Mouse (Mus musculus) olfactory bulb, adult 2 months (tissue): ENCODE data around the gene Robo4. TPM values are rescaled to one million over a fixed set of nuclear protein-coding genes. Genes with fewer than 3 reads are reported as not detected.

Source experiments
- H3K27ac ChIP-seq: fragments of 200-500 bp; 2 replicates; pipeline ENCODE4 v1.5.1; 2012; ENCODE audit warnings: low read depth, low read length; ENCODE audit not compliant: insufficient read depth
- H3K4me1 ChIP-seq: fragments of 200-500 bp; 2 replicates; pipeline ENCODE4 v1.6.1; 2012; ENCODE audit warnings: low read length; ENCODE audit not compliant: control insufficient read depth, insufficient read depth
- H3K4me3 ChIP-seq: fragments of 200-500 bp; 2 replicates; pipeline ENCODE4 v1.5.1; 2012; ENCODE audit warnings: mild to moderate bottlenecking, low read depth, low read length, moderate library complexity; ENCODE audit not compliant: insufficient read depth
- CTCF ChIP-seq: fragments of 200-500 bp; IDR thresholded peaks from 2 replicates; pipeline ENCODE4 v1.5.1; 2012; ENCODE audit warnings: low read depth, mild to moderate bottlenecking, low read length, moderate library complexity; ENCODE audit not compliant: insufficient read depth
- POLR2A ChIP-seq: fragments of 200-500 bp; IDR thresholded peaks from 2 replicates; pipeline ENCODE4 v1.6.1; 2012; ENCODE audit warnings: mild to moderate bottlenecking, low read depth, low read length, moderate library complexity; ENCODE audit not compliant: insufficient read depth
- WGBS: fragments of 180-500 bp; shearing (Covaris S2); methylation state at CpG from one replicate; pipeline ENCODE4 v1.1.7; 2018; 5-methylcytosine and 5-hydroxymethylcytosine counted together
- polyA plus RNA-seq: library from polyadenylated mRNA; stranded (reverse); fragments of >200 nt; gene quantifications from 2 replicates; pipeline ENCODE4 v1.2.4, GENCODE M21; 2012; ENCODE audit warnings: low replicate concordance; ENCODE audit not compliant: missing spikeins, insufficient read depth, insufficient read length

The Robo4 gene
- polyA plus RNA-seq, 1 experiment: not detected

DNA sequence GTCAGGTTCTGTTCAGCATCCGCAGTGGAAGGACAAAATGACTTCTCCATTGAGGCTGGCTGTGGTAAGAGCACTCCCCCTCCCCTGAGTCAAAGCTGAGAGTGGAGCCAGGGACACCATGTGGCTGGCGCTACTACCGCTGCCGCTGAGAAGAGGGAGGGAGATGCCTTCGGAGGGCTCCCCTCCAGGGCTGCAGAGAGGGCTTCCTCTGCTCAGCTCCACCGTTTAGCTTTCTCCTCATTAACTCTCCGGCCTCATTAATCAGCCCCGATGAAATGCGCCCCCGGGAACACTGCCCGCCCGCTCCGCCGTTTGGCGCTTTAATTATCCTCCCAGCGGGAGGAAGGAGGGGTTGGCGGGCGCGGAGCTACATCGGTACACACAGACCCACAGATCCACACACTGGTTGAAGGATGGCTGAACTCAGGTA, 54.8 kb downstream of the Robo4 start:
- Histone ChIP-seq H3K4me1 (peaks cover 20% of the 10 kb centered on the region), H3K4me3 (peak overlapping the region; percentile 46), H3K27ac (0 out of 2 replicates have a peak overlapping the region, but pooled peaks have one; percentile 7)
- under 1% methylated on average over 20 of the region's 20 CpGs for WGBS
- TF ChIP-seq CTCF (no peak), POLR2A (no peak)

DNA sequence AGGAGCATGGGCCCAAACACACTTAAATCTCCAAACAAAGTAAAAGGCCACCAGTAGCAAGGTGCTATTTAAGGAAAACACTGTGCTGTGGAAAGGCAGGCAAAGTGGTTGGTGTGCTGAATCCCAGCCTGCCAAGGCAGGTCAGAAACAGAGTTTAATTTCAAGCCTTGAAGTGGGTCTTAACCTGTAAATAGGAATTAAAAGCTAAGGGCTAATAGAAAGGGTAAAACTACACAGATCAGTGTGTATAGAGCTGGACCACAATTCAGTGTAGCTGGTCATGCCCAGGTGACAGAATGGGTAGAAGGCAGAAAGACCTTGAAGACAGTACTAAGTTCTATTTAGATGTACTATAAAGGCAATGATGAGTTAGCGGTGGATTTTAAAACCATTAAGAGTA, 55.5 kb downstream of the Robo4 start:
- Histone ChIP-seq H3K27ac (0 out of 2 replicates have a peak overlapping the region, but pooled peaks have one; percentile 7), H3K4me1 (peaks cover 20% of the 10 kb centered on the region), H3K4me3 (no peak overlapping the region)
- WGBS: 72% methylated on average over 1 of the region's 1 CpGs
- no peak for TF ChIP-seq CTCF
- no peak for TF ChIP-seq POLR2A

DNA sequence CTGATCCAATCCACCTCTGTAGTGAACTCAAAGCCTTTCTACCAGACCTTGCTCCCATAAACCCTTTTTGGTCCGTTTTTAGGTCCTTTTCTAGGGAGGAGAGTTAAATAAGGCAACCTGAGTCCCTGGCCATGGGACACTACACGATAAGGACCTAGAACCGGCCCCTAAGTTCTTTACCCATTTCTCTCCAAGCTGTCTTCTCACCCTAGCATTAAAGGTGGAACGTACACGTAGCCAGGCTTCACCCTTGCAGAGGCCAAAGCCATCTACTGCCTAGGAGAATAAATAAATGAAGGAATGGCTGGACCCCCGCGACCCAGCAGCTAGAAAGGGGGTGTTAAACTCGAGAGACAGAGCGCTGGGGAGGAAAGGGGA, 58.0 kb downstream of the Robo4 start:
- TF ChIP-seq POLR2A (no peak), CTCF (no peak)
- 19% methylated on average over 9 of the region's 9 CpGs for WGBS

DNA sequence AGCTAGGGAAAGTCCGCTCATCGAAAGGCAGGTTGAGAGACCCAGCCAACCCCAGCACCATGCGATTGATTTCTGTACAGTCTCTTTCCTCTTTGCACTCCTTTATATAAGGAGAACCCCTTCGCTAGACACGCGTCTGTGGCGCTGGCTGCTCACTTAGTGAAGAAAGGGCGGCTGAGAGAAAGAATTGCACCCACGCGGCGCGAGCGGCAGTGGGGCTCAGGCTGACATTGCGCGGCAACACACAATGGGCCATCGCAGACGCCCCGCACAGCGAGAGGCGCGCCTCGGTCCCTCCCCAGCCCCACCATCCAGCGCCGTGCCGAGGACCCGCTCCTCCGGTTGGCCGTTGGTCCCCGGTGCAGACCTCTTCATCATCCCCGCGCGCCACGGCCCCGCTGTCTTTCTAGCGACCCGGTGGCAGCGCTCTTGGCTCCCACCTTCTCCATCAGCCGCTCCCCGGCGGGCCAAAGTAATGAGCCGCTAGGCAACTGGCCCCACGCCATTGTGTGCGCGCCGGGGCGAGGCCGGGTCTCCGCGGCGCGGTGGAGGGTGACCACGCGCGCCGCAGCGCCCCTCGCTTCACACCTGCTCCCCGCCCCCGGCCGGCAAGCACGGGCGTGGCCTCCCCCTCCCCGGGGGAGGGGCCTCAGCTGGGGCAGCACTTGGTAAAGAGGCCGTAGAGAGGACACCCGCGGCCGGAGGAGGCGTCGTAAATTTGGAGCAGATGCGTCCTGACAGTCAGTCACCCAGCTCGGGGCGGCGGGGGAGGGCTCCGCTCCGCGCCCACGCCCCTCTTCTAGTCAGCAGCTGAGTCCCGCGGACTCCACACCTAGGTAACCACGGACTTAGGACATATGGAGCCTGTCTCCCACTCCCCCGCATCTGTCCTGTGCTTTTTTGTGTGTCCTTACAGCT, 58.6 kb downstream of the Robo4 start:
- H3K27ac ChIP-seq: peak overlapping the region; percentile 79
- H3K4me3 ChIP-seq: peak overlapping the region; percentile 65
- peaks cover 18% of the 10 kb centered on the region for H3K4me1 ChIP-seq
- peak; percentile 39; the same call in 1 of the 2 replicates for TF ChIP-seq POLR2A
- TF ChIP-seq CTCF: no peak
- under 1% methylated on average over 81 of the region's 81 CpGs for WGBS

More for the DNA sequence above, 58.0 kb downstream of the Robo4 start:
- Histone ChIP-seq H3K4me1 (peaks cover 18% of the 10 kb centered on the region), H3K27ac (peak overlapping the region; percentile 79), H3K4me3 (peak overlapping the region; percentile 65)

DNA sequence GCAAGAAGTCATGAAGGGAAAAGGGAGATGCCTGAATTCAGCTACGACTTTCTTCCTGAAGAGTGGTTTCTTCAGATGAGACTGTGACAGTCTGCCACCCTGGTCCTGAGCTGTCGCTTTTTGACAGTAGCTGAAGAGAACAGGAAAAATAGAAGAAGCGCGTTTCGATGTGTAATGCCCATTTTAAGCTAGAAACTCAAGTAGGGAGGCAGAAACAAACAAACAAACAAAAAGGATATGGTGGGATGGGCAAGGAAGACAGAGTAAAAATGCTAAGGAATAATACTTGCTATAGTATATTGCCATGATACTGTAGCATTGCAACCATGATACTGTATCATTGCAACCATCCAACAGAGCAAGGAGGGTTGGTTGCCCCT, 59.3 kb downstream of the Robo4 start:
- 18% methylated on average over 5 of the region's 5 CpGs for WGBS
- no peak overlapping the region for H3K27ac ChIP-seq
- TF ChIP-seq POLR2A (no peak), CTCF (no peak)
- H3K4me3 ChIP-seq: peak overlapping the region; percentile 65; the same call in 1 of the 2 replicates
- H3K4me1 ChIP-seq: peaks cover 18% of the 10 kb centered on the region

DNA sequence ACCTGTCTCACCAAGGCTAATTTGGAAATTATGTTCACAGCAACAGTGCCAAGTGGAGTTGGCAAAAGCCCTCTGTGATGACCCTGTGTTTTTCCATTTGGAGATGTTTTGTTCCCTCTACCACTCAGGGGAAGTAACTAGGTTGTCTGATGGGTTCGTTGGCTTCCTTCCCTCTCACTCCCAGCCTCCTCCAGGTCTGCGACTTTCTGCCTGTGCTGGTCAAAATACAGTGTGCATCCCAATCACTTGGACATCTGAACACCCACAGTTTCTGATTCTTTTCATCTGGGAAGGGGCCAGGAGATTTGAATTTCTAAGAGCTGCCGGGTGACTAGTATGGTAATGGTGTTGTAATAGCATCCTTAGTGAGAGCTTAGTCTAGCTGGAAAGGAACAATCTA, 59.9 kb downstream of the Robo4 start:
- WGBS: 49% methylated on average over 3 of the region's 3 CpGs
- no peak for TF ChIP-seq POLR2A
- TF ChIP-seq CTCF: no peak
- H3K27ac ChIP-seq: no peak overlapping the region

DNA sequence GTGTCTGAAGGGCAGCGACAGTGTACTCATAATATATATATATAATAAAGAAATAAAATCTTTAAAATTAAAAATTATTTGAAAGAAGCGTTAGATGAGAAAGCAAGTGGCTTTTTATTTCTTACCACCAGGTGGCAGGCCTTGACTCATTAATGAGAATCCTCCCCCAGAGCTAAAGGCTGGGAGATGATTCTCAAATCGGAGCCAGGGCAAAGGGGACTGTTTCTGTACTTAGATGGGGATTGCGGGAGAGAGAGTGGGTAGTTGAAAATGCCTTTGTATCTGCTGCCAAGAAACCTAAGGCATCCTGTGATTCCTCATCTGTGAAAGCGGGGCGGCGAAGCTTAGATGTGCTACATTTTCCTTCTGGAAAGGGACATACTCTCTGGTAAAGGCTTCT, 61.1 kb downstream of the Robo4 start:
- 11% methylated on average over 7 of the region's 7 CpGs for WGBS
- peaks cover 9% of the 10 kb centered on the region for H3K4me1 ChIP-seq
- H3K4me3 ChIP-seq: no peak overlapping the region
- no peak for TF ChIP-seq POLR2A
- no peak overlapping the region for H3K27ac ChIP-seq

More for the DNA sequence above, 59.9 kb downstream of the Robo4 start:
- Histone ChIP-seq H3K4me3 (no peak overlapping the region), H3K4me1 (peaks cover 15% of the 10 kb centered on the region)

Other genes starting within 250 kb of the Robo4 start
- gene Tmem218, start 193.7 kb upstream of the Robo4 start, polyA plus RNA-seq: not detected in 2 replicates
- gene Slc37a2, start 146.2 kb upstream of the Robo4 start, polyA plus RNA-seq: not detected in 2 replicates
- not detected in 2 replicates for gene Ccdc15, start 53.5 kb upstream of the Robo4 start, polyA plus RNA-seq
- not detected in 2 replicates for gene Hepacam, start 34.5 kb upstream of the Robo4 start, polyA plus RNA-seq
- gene Robo3, start 31.3 kb downstream of the Robo4 start, polyA plus RNA-seq: not detected in 2 replicates
- gene Msantd2, start 87.4 kb downstream of the Robo4 start, polyA plus RNA-seq: not detected in 2 replicates
- not detected in 2 replicates for gene Esam, start 126.2 kb downstream of the Robo4 start, polyA plus RNA-seq
- not detected in 2 replicates for gene Vsig2, start 137.4 kb downstream of the Robo4 start, polyA plus RNA-seq
- gene Nrgn, start 151.0 kb downstream of the Robo4 start, polyA plus RNA-seq: 523 TPM in 1 of 2 replicates, not detected in the other
- not detected in 2 replicates for gene Siae, start 153.8 kb downstream of the Robo4 start, polyA plus RNA-seq
- gene Spa17, start 211.8 kb downstream of the Robo4 start, polyA plus RNA-seq: not detected in 2 replicates